Mouse (Mus musculus) limb, embryonic 14.5 days (tissue): Measurements from ENCODE around the gene AU040320. TPM values are rescaled to one million over a fixed set of nuclear protein-coding genes. Genes with fewer than 3 reads are reported as not detected.

Experiments used
- ATAC-seq: fragments of 200-750 bp; cut with Nextera tagmentation; 2 replicates; pipeline ENCODE4 v1.8.0; 2017; ENCODE audit warnings: low read depth, moderate number of reproducible peaks, moderate TSS enrichment; ENCODE audit not compliant: low FRiP score
- DNase-seq: peaks from one replicate; pipeline ENCODE4 v3.0.0-alpha.2; 2015; ENCODE audit warnings: low spot score
- H3K27ac ChIP-seq: fragments of 300-500 bp; sonication (generic); replicated peaks from 2 replicates; pipeline ENCODE4 v1.5.1; 2014; ENCODE audit warnings: low read depth, mild to moderate bottlenecking, low read length, moderate library complexity, mixed read lengths
- H3K27me3 ChIP-seq: fragments of 300-500 bp; sonication (generic); 2 replicates; pipeline ENCODE4 v1.6.1; 2014; ENCODE audit warnings: low read length, mixed read lengths; ENCODE audit not compliant: control insufficient read depth, insufficient read depth
- H3K36me3 ChIP-seq: fragments of 300-500 bp; sonication (generic); 2 replicates; pipeline ENCODE4 v1.6.1; 2014; ENCODE audit warnings: mild to moderate bottlenecking, low read length, moderate library complexity, mixed read lengths; ENCODE audit not compliant: control insufficient read depth, insufficient read depth
- H3K4me1 ChIP-seq: fragments of 300-500 bp; sonication (generic); 2 replicates; pipeline ENCODE4 v1.6.1; 2014; ENCODE audit warnings: antibody characterized with exemption, low read length, mixed read lengths; ENCODE audit not compliant: control insufficient read depth, insufficient read depth
- H3K4me2 ChIP-seq: fragments of 300-500 bp; sonication (generic); replicated peaks from 2 replicates; pipeline ENCODE4 v1.6.1; 2014; ENCODE audit warnings: low read depth, mild to moderate bottlenecking, low read length, moderate library complexity; ENCODE audit not compliant: severe bottlenecking
- H3K4me3 ChIP-seq: fragments of 300-500 bp; sonication (generic); replicated peaks from 2 replicates; pipeline ENCODE4 v1.5.1; 2014; ENCODE audit warnings: low read length
- H3K9ac ChIP-seq: fragments of 300-500 bp; sonication (generic); 2 replicates; pipeline ENCODE4 v1.6.1; 2014; ENCODE audit warnings: mild to moderate bottlenecking, low read depth, low read length, moderate library complexity; ENCODE audit not compliant: severe bottlenecking
- H3K9me3 ChIP-seq: fragments of 300-500 bp; sonication (generic); 2 replicates; pipeline ENCODE4 v1.6.1; 2016; ENCODE audit warnings: low read length; ENCODE audit not compliant: control insufficient read depth
- POLR2A ChIP-seq: fragments of 200-500 bp; IDR thresholded peaks from 2 replicates; pipeline ENCODE4 v1.8.0; 2012; ENCODE audit warnings: inconsistent platforms, mild to moderate bottlenecking, moderate library complexity, borderline replicate concordance; ENCODE audit not compliant: insufficient read depth, insufficient read length; ENCODE audit errors: extremely low read depth
- WGBS: fragments of 180-500 bp; shearing (Covaris S2); extraction: QIAGEN DNeasy Blood & Tissue Kit; methylation state at CpG from one replicate; pipeline ENCODE4 v1.1.7; 2014; 5-methylcytosine and 5-hydroxymethylcytosine counted together
- polyA plus RNA-seq, 2 experiments: library from polyadenylated mRNA; depleted of rRNA in 1 of 2; stranded (reverse) in 1 of 2; unstranded in 1 of 2; fragments of >200 nt; fragmentation: Nextera tagmentation in 1 of 2; extraction: Ambion mirVana in 1 of 2; gene quantifications; 2 replicates each; pipeline versions ENCODE4 v1.2.1 to v1.2.3; 2012 to 2014

AU040320 gene
- polyA plus RNA-seq, 2 experiments, result 21.1 to 27.7 TPM

- H3K36me3 ChIP-seq, result peaks cover 45% of the 10 kb centered on the region
- H3K4me2 ChIP-seq, result no peak overlapping the region
- peaks cover 23% of the 10 kb centered on the region for H3K4me1 ChIP-seq
- no peak overlapping the region for H3K9ac ChIP-seq
- 0 out of 2 replicates have a peak overlapping the region, but pooled peaks have one; percentile 26 for H3K27ac ChIP-seq
- 82% methylated on average over 26 of the region's 26 CpGs for WGBS
- no peak overlapping the region for H3K4me3 ChIP-seq
- TF ChIP-seq POLR2A, result no peak
- H3K27me3 ChIP-seq, result no peaks in the 10 kb centered on the region
- no peak for DNase-seq
- no peak for ATAC-seq
- H3K9me3 ChIP-seq, result no peaks in the 10 kb centered on the region
These were observed 3.2 kb upstream of the AU040320 start for GRCm38 (mm10) chr4:126750046-126750683.

- Histone ChIP-seq H3K4me1 (peaks cover 23% of the 10 kb centered on the region), H3K9ac (no peak overlapping the region), H3K36me3 (peaks cover 37% of the 10 kb centered on the region), H3K27ac (no peak overlapping the region), H3K9me3 (no peaks in the 10 kb centered on the region), H3K4me3 (no peak overlapping the region), H3K4me2 (no peak overlapping the region), H3K27me3 (no peaks in the 10 kb centered on the region)
- ATAC-seq, result no peak
- no peak for DNase-seq
- WGBS, result 78% methylated on average over 8 of the region's 8 CpGs
- TF ChIP-seq POLR2A, result no peak
These were observed 2.3 kb upstream of the AU040320 start for GRCm38 (mm10) chr4:126750863-126751555.

GRCm38 (mm10) chr4:126751556-126752023 lies 1.8 kb upstream of the AU040320 start:
- 53% methylated on average over 10 of the region's 10 CpGs for whole genome bisulfite sequencing
- H3K27me3 ChIP-seq, result no peaks in the 10 kb centered on the region

GRCm38 (mm10) chr4:126752024-126752607 lies 1.2 kb upstream of the AU040320 start:
- peaks cover 25% of the 10 kb centered on the region for H3K36me3 ChIP-seq
- H3K9ac ChIP-seq, result peak overlapping the region; percentile 75
- ATAC-seq (no peak), DNase-seq (no peak)
- H3K4me2 ChIP-seq, result peak overlapping the region; percentile 99
- peak overlapping the region; percentile 67 for H3K4me3 ChIP-seq
- peaks cover 23% of the 10 kb centered on the region for H3K4me1 ChIP-seq
- no peak overlapping the region for H3K27ac ChIP-seq
- no peaks in the 10 kb centered on the region for H3K9me3 ChIP-seq
- 7% methylated on average over 13 of the region's 13 CpGs for WGBS
- TF ChIP-seq POLR2A, result no peak
- no peaks in the 10 kb centered on the region for H3K27me3 ChIP-seq

More at GRCm38 (mm10) chr4:126751556-126752023, 1.8 kb upstream of the AU040320 start:
- no peak for TF ChIP-seq POLR2A
- peak overlapping the region; percentile 67 for H3K4me3 ChIP-seq
- H3K36me3 ChIP-seq, result peaks cover 31% of the 10 kb centered on the region
- no peak overlapping the region for H3K9ac ChIP-seq
- H3K9me3 ChIP-seq, result no peaks in the 10 kb centered on the region
- H3K27ac ChIP-seq, result no peak overlapping the region
- DNase-seq (no peak), ATAC-seq (no peak)
- H3K4me2 ChIP-seq, result peak overlapping the region; percentile 99
- H3K4me1 ChIP-seq, result peaks cover 23% of the 10 kb centered on the region

GRCm38 (mm10) chr4:126752608-126753141 lies 669 bp upstream of the AU040320 start:
- TF ChIP-seq POLR2A, result no peak
- H3K9me3 ChIP-seq, result no peaks in the 10 kb centered on the region
- WGBS, result under 1% methylated on average over 23 of the region's 23 CpGs
- H3K36me3 ChIP-seq, result peaks cover 24% of the 10 kb centered on the region
- H3K4me3 ChIP-seq, result peak overlapping the region; percentile 67
- 0 out of 2 replicates have a peak overlapping the region, but pooled peaks have one; percentile 55 for H3K27ac ChIP-seq
- peak overlapping the region; percentile 75 for H3K9ac ChIP-seq
- H3K27me3 ChIP-seq, result no peaks in the 10 kb centered on the region
- peak overlapping the region; percentile 99 for H3K4me2 ChIP-seq
- H3K4me1 ChIP-seq, result peaks cover 23% of the 10 kb centered on the region
- no peak for ATAC-seq
- peak; percentile 2 for DNase-seq
